Mouse (Mus musculus) neutrophil, adult 65 days (primary cell): ENCODE data around the gene 4933405O20Rik. TPM values are rescaled to one million over a fixed set of nuclear protein-coding genes. Genes with fewer than 3 reads are reported as not detected.

Experiments
- total RNA-seq: library from RNA; stranded (reverse); gene quantifications from 2 replicates; pipeline ENCODE4 v1.2.4, GENCODE M21; 2023

4933405O20Rik gene
- not detected in 2 replicates for total RNA-seq

DNA sequence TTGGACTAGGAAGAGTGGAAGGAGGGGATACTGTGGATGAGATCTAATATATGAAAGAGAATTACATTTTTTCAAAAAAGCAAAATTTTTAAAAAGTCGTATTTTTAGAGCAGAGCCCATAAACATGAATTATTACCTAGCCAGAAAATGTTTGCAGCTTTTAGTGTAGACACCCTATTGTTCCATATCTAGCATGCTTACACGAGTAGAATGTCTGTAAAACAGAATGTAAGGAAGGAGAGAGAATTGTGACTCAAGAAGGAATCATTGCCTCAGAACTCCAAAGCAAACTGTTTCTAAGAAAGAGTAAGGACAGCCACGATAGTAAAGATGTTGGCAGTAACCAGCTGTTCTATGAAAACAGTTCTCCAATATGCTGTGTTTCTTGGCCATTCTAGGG is at the start of gene 4933405O20Rik:
TSS of gene 4933405O20Rik (plus strand) at position 301 of the 400 bp plus-strand sequence.

